Mouse (Mus musculus) cerebellum, adult 2 months (tissue): ENCODE results near the gene Eddm3b. TPM values are rescaled to one million over a fixed set of nuclear protein-coding genes. Genes with fewer than 3 reads are reported as not detected.

Experiments used
- DNase-seq, 2 experiments: peaks; one replicate each; pipeline ENCODE4 v3.0.0; 2021
- H3K27ac ChIP-seq: fragments of 200-500 bp; 2 replicates; pipeline ENCODE4 v1.5.1; 2012; ENCODE audit warnings: low read length, control low read depth, inconsistent platforms; ENCODE audit not compliant: insufficient read depth
- H3K27me3 ChIP-seq: fragments of 200-500 bp; 2 replicates; pipeline ENCODE4 v1.6.1; 2012; ENCODE audit warnings: inconsistent platforms, mild to moderate bottlenecking, low read length, moderate library complexity; ENCODE audit not compliant: control insufficient read depth, insufficient read depth
- H3K4me1 ChIP-seq: fragments of 200-500 bp; 2 replicates; pipeline ENCODE4 v1.6.1; 2011; ENCODE audit warnings: low read length; ENCODE audit not compliant: control insufficient read depth, insufficient read depth
- H3K4me3 ChIP-seq: fragments of 200-500 bp; replicated peaks from 2 replicates; pipeline ENCODE3; 2011; ENCODE audit warnings: mild to moderate bottlenecking, low read depth, low read length, control low read depth; ENCODE audit not compliant: insufficient read depth
- CTCF ChIP-seq: fragments of 200-500 bp; IDR thresholded peaks from 2 replicates; pipeline ENCODE4 v1.5.1; 2011; ENCODE audit warnings: low read depth, mild to moderate bottlenecking, control low read depth, low read length, moderate library complexity, borderline replicate concordance; ENCODE audit not compliant: insufficient read depth
- POLR2A ChIP-seq: fragments of 200-500 bp; IDR thresholded peaks from 2 replicates; pipeline ENCODE4 v1.6.1; 2011; ENCODE audit warnings: low read length, control low read depth, borderline replicate concordance; ENCODE audit not compliant: insufficient read depth
- WGBS: fragments of 180-500 bp; shearing (Covaris S2); methylation state at CpG from one replicate; pipeline ENCODE4 v1.1.7; 2018; 5-methylcytosine and 5-hydroxymethylcytosine counted together
- polyA plus RNA-seq: library from polyadenylated mRNA; depleted of rRNA; stranded (reverse); fragments of >200 nt; gene quantifications from 2 replicates; pipeline ENCODE4 v1.2.3, GENCODE M21; 2012

Gene Eddm3b
- polyA plus RNA-seq, 1 experiment = not detected

GRCm38 (mm10) chr14:51128775-51129623, 14.8 kb downstream of the Eddm3b start:
- Histone ChIP-seq H3K4me3 (no peak overlapping the region), H3K27ac (no peak overlapping the region), H3K4me1 (no peaks in the 10 kb centered on the region), H3K27me3 (no peaks in the 10 kb centered on the region)
- 83% methylated on average over 9 of the region's 9 CpGs for WGBS
- TF ChIP-seq POLR2A = no peak
- no peak for TF ChIP-seq CTCF
- DNase-seq = no peak

DNA sequence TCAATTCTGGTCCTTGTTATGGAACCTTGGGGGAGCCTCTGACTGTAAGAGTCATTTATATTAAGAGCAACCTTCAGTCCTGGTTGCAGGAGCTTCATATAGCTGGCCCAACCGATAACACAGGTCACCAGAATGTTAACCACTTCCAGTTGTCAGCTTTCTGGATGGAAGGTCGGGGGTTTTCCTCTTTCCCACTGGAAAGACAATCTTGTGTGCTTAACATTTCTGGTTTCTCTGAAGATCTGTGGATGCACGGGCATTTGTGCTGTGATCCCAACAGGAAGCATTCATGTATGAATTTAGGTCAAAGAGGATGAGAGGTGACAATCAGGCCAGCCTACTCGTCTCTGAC, 15.4 kb downstream of the Eddm3b start:
- TF ChIP-seq POLR2A (no peak), CTCF (no peak)
- 70% methylated on average over 4 of the region's 4 CpGs for WGBS
- H3K27me3 ChIP-seq = no peaks in the 10 kb centered on the region
- H3K4me1 ChIP-seq = no peaks in the 10 kb centered on the region
- DNase-seq = no peak
- H3K27ac ChIP-seq = no peak overlapping the region
- no peak overlapping the region for H3K4me3 ChIP-seq

DNA sequence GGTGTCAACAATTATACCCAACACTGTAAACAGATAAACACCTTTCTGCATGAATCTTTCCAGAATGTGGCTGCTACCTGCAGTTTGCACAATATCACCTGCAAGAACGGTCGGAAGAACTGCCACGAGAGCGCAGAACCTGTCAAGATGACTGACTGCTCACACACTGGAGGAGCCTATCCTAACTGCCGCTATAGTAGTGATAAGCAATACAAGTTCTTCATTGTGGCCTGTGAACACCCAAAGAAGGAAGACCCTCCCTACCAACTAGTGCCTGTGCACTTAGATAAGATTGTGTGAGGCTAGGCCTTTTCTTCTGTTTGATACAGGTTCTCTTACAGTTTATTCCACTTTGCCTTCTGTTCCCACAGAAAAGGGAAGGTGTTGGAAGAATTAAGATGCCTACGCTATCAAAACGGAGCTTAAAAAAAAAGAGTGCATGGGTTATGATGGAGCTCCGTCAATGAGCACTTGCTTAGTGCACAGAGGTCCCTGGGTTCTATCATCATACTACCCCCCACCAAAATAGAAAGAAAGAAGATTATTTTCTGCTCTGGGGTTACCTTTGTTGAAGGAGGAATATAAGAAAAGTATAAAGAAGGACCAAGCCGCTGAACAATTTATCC, 16.2 kb downstream of the Eddm3b start:
- Histone ChIP-seq H3K4me3 (no peak overlapping the region), H3K27ac (no peak overlapping the region), H3K27me3 (no peaks in the 10 kb centered on the region), H3K4me1 (no peaks in the 10 kb centered on the region)
- 92% methylated on average over 9 of the region's 9 CpGs for WGBS
- no peak for DNase-seq
- TF ChIP-seq POLR2A = no peak
- TF ChIP-seq CTCF = no peak

- TF ChIP-seq POLR2A (no peak), CTCF (no peak)
- Histone ChIP-seq H3K27ac (no peak overlapping the region), H3K27me3 (no peaks in the 10 kb centered on the region), H3K4me1 (no peaks in the 10 kb centered on the region), H3K4me3 (no peak overlapping the region)
- WGBS = 80% methylated on average over 7 of the region's 7 CpGs
- DNase-seq = no peak
These were observed 17.0 kb downstream of the Eddm3b start for GRCm38 (mm10) chr14:51131086-51131815.

DNA sequence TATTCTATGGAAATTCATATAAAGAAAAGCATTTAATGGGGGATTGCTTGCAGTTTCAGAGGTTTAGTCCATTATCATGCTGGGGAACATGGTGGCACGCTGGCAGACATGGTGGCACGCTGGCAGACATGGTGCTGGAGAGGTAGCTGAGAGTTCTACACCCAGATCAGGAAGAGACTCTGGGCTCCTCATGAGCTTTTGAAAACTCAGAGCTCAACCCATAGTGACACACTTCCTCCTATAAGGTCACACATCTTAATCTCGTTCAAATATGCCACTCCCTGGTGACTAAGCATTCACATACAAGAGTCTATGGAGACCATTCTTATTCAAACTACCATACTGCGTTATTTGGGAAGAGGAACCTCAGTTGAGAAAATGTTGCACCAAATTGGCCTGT, 18.1 kb downstream of the Eddm3b start:
- DNase-seq = no peak
- Histone ChIP-seq H3K4me1 (no peaks in the 10 kb centered on the region), H3K27me3 (no peaks in the 10 kb centered on the region), H3K27ac (no peak overlapping the region), H3K4me3 (no peak overlapping the region)
- TF ChIP-seq CTCF = no peak
- TF ChIP-seq POLR2A = no peak
- 87% methylated on average over 4 of the region's 4 CpGs for WGBS

- Histone ChIP-seq H3K27ac (no peak overlapping the region), H3K4me1 (no peaks in the 10 kb centered on the region), H3K27me3 (no peaks in the 10 kb centered on the region), H3K4me3 (no peak overlapping the region)
- TF ChIP-seq CTCF = no peak
- TF ChIP-seq POLR2A = no peak
- DNase-seq = no peak
- 77% methylated on average over 2 of the region's 2 CpGs for WGBS
These were observed 26.1 kb downstream of the Eddm3b start for GRCm38 (mm10) chr14:51140342-51140741.

GRCm38 (mm10) chr14:51142119-51142518, 27.9 kb downstream of the Eddm3b start:
- H3K27ac ChIP-seq = no peak overlapping the region
- DNase-seq = no peak
- H3K4me3 ChIP-seq = no peak overlapping the region
- no peaks in the 10 kb centered on the region for H3K4me1 ChIP-seq
- WGBS = 91% methylated on average over 4 of the region's 4 CpGs
- no peaks in the 10 kb centered on the region for H3K27me3 ChIP-seq
- no peak for TF ChIP-seq CTCF
- no peak for TF ChIP-seq POLR2A
